In the genomic region with DNA sequence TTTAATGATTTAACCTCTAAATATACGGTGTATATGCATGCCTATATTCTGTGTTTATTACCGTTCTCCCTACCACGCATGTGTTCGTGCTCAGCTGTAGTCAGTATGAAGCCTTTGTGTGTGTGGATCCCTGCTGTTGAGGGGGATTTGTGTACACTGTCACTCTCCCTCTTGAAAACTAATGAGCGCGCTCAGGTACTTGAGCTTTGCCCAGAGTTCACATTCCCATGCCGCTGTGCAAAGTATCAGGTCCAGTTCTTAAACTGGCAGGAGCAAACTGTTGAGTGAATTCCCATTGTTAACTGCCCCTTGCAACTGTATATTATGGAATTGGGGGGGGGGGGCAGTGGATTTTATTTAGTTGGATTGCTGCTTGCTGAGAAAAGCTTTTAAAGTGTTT, we compare ENCODE assay signal across 18 mouse cellular contexts.
"Had no signal": no experiment of that assay in that cellular context is flagged by ENCODE, and none has a peak within 500 bp of the region (broad histone marks: within the 10 kb centered on the region; RNA-seq: fewer than 3 reads in every experiment).

No protein-coding gene starts in this region.

- H3K4me3 ChIP-seq: layer of hippocampus, adult 2 months; limb, embryonic 10.5 days; limb, embryonic 13.5 days; liver, embryonic 12.5 days; liver, embryonic 15.5 days; lung, embryonic 15.5 days; megakaryocyte, embryonic 14.5 days; midbrain, embryonic 10.5 days; midbrain, embryonic 13.5 days; myocyte; neural tube, embryonic 13.5 days; stomach, embryonic 15.5 days had no signal

- H3K9me3 ChIP-seq: limb, embryonic 10.5 days; limb, embryonic 13.5 days; liver, embryonic 12.5 days; liver, embryonic 15.5 days; lung, embryonic 15.5 days; megakaryocyte, embryonic 14.5 days; midbrain, embryonic 10.5 days; midbrain, embryonic 13.5 days; neural tube, embryonic 13.5 days; stomach, embryonic 15.5 days had no signal

- H3K27me3 ChIP-seq: limb, embryonic 13.5 days; liver, embryonic 12.5 days; liver, embryonic 15.5 days; lung, embryonic 15.5 days; megakaryocyte, embryonic 14.5 days; midbrain, embryonic 13.5 days; neural tube, embryonic 13.5 days; stomach, embryonic 15.5 days had no signal

- ATAC-seq: intestine, embryonic 16.5 days; midbrain, embryonic 13.5 days; midbrain, embryonic 16.5 days had no signal

- DNase-seq: layer of hippocampus, adult 9-11 months; lung, postnatal 10 days; retina, postnatal 1 day; right cerebral cortex, postnatal 25 days had no signal

- H3K4me2 ChIP-seq: limb, embryonic 13.5 days; liver, embryonic 12.5 days; liver, embryonic 15.5 days; lung, embryonic 15.5 days; midbrain, embryonic 13.5 days; neural tube, embryonic 13.5 days; stomach, embryonic 15.5 days had no signal

- H3K27ac ChIP-seq: layer of hippocampus, adult 2 months; limb, embryonic 10.5 days; limb, embryonic 13.5 days; liver, embryonic 12.5 days; liver, embryonic 15.5 days; lung, embryonic 15.5 days; midbrain, embryonic 10.5 days; midbrain, embryonic 13.5 days; neural tube, embryonic 13.5 days; stomach, embryonic 15.5 days had no signal

- H3K9ac ChIP-seq: limb, embryonic 13.5 days; liver, embryonic 12.5 days; liver, embryonic 15.5 days; lung, embryonic 15.5 days; midbrain, embryonic 13.5 days; neural tube, embryonic 13.5 days; stomach, embryonic 15.5 days had no signal

- H3K4me1 ChIP-seq: limb, embryonic 10.5 days; limb, embryonic 13.5 days; liver, embryonic 12.5 days; liver, embryonic 15.5 days; lung, embryonic 15.5 days; midbrain, embryonic 10.5 days; midbrain, embryonic 13.5 days; neural tube, embryonic 13.5 days; stomach, embryonic 15.5 days had no signal
